In genomic region chr3:53635948-53636347, GRCm38 (mm10) we compare ENCODE assay signal across 29 mouse cellular contexts. TPM values are rescaled to one million over a fixed set of nuclear protein-coding genes. Genes with fewer than 3 reads are reported as not detected.
DNase-seq lines count a peak whose midpoint lies in the region; ATAC-seq lines count a peak whose summit lies in the region.
"Had no signal": no experiment of that assay in that cellular context is flagged by ENCODE, and none has a peak within 500 bp of the region (broad histone marks: within the 10 kb centered on the region; RNA-seq: fewer than 3 reads in every experiment).

No protein-coding gene starts in this region.

- no peaks in the 10 kb centered on the region for H3K27me3 ChIP-seq in heart, embryonic 11.5 days (ENCODE audit: control insufficient read depth, insufficient read depth, low read length)
- no peaks in the 10 kb centered on the region for H3K27me3 ChIP-seq in heart, embryonic 12.5 days (replicated peaks)
- H3K27me3 ChIP-seq in heart, embryonic 16.5 days (ENCODE audit: control insufficient read depth, insufficient read depth, low read length): no peaks in the 10 kb centered on the region
- H3K27me3 ChIP-seq: forebrain, embryonic 13.5 days; hindbrain, embryonic 15.5 days; kidney, embryonic 15.5 days; liver, embryonic 12.5 days; midbrain, embryonic 13.5 days had no signal

- peaks cover 5% of the 10 kb centered on the region; the same call in 1 of the 2 replicates for H3K4me1 ChIP-seq in heart, embryonic 11.5 days (ENCODE audit: control insufficient read depth, insufficient read depth, low read length)
- peaks cover 13% of the 10 kb centered on the region for H3K4me1 ChIP-seq in heart, embryonic 12.5 days (replicated peaks)
- H3K4me1 ChIP-seq in heart, embryonic 16.5 days (ENCODE audit: control insufficient read depth, insufficient read depth, low read length): peaks cover 14% of the 10 kb centered on the region
- H3K4me1 ChIP-seq: hindbrain, embryonic 15.5 days; liver, embryonic 12.5 days had no signal

- ATAC-seq in heart, embryonic 11.5 days (replicated peaks; ENCODE audit: insufficient number of reproducible peaks, low FRiP score, low TSS enrichment): no peak
- no peak; the same call in 1 of the 2 replicates for ATAC-seq in heart, embryonic 12.5 days (ENCODE audit: insufficient number of reproducible peaks, low FRiP score)
- ATAC-seq in heart, embryonic 16.5 days (replicated peaks; ENCODE audit: extremely low read depth, insufficient read depth, low FRiP score): peak; percentile 41
- ATAC-seq: forebrain, embryonic 13.5 days; inflammation-experienced regulatory T-cells, adult 6 months; liver, embryonic 12.5 days; liver, postnatal 0 days; midbrain, embryonic 13.5 days had no signal

- no peak overlapping the region for H3K9ac ChIP-seq in heart, embryonic 11.5 days (ENCODE audit: low read depth, low read length)
- no peak overlapping the region for H3K9ac ChIP-seq in heart, embryonic 12.5 days
- no peak overlapping the region for H3K9ac ChIP-seq in heart, embryonic 16.5 days (ENCODE audit: low read length)
- H3K9ac ChIP-seq: forebrain, embryonic 13.5 days; hindbrain, embryonic 15.5 days; kidney, embryonic 15.5 days; liver, embryonic 12.5 days; liver, postnatal 0 days; midbrain, embryonic 13.5 days had no signal

- no peaks in the 10 kb centered on the region for H3K9me3 ChIP-seq in heart, embryonic 11.5 days (replicated peaks; ENCODE audit: control insufficient read depth, low read length)
- no peaks in the 10 kb centered on the region for H3K9me3 ChIP-seq in heart, embryonic 12.5 days (replicated peaks)
- H3K9me3 ChIP-seq in heart, embryonic 16.5 days (replicated peaks; ENCODE audit: control insufficient read depth, low read length): no peaks in the 10 kb centered on the region
- H3K9me3 ChIP-seq: forebrain, embryonic 13.5 days; hindbrain, embryonic 10.5 days; hindbrain, embryonic 15.5 days; kidney, embryonic 15.5 days; liver, embryonic 12.5 days; midbrain, embryonic 13.5 days had no signal

- no peak overlapping the region for H3K27ac ChIP-seq in heart, embryonic 11.5 days (ENCODE audit: low read depth, low read length)
- H3K27ac ChIP-seq in heart, embryonic 12.5 days (ENCODE audit: poor library complexity, severe bottlenecking): peak overlapping the region; percentile 26; the same call in 1 of the 2 replicates
- peak overlapping the region; percentile 71 for H3K27ac ChIP-seq in heart, embryonic 16.5 days (ENCODE audit: low read length)
- H3K27ac ChIP-seq: forebrain, embryonic 13.5 days; hindbrain, embryonic 10.5 days; hindbrain, embryonic 15.5 days; kidney, embryonic 15.5 days; layer of hippocampus, adult 2 months; liver, embryonic 12.5 days; macrophage; midbrain, embryonic 13.5 days had no signal

- peak; percentile 74 to 75 for DNase-seq in heart, adult 18-20 months
- peak; percentile 63 for DNase-seq in heart, postnatal 4 days
- no peak for DNase-seq in retina, postnatal 1 day
- DNase-seq in cerebellum, adult 11 months: no peak
- DNase-seq in frontal cortex, postnatal 25 days (ENCODE audit: low spot score in 2 of 2): no peak
- DNase-seq: adrenal gland, postnatal 25 days; cerebellum, adult 2 months; cerebellum, postnatal 36 days; gastrocnemius, postnatal 36 days; kidney, adult 11 months; kidney, postnatal 25 days; left cerebral cortex, postnatal 4 days; liver, postnatal 0 days; right cerebral cortex, adult 18-20 months; thymus, adult 2 months; thymus, postnatal 4 days had no signal

- H3K4me3 ChIP-seq in heart, embryonic 11.5 days (ENCODE audit: low read depth, low read length): no peak overlapping the region
- H3K4me3 ChIP-seq in heart, embryonic 12.5 days: no peak overlapping the region
- no peak overlapping the region for H3K4me3 ChIP-seq in heart, embryonic 16.5 days (ENCODE audit: low read length)
- H3K4me3 ChIP-seq: forebrain, embryonic 13.5 days; hindbrain, embryonic 10.5 days; hindbrain, embryonic 15.5 days; kidney, embryonic 15.5 days; layer of hippocampus, adult 2 months; liver, embryonic 12.5 days; midbrain, embryonic 13.5 days had no signal

- 52% methylated on average over 3 of the region's 3 CpGs for WGBS in heart, embryonic 11.5 days (ENCODE audit: insufficient replicate concordance)
- 35% methylated on average over 3 of the region's 3 CpGs for WGBS in heart, embryonic 12.5 days
- WGBS in heart, embryonic 16.5 days: 37% methylated on average over 3 of the region's 3 CpGs

- H3K4me2 ChIP-seq in heart, embryonic 11.5 days: no peak overlapping the region
- no peak overlapping the region for H3K4me2 ChIP-seq in heart, embryonic 12.5 days
- no peak overlapping the region; the same call in 1 of the 2 replicates for H3K4me2 ChIP-seq in heart, embryonic 16.5 days (ENCODE audit: low read depth, low read length)
- H3K4me2 ChIP-seq: forebrain, embryonic 13.5 days; hindbrain, embryonic 15.5 days; kidney, embryonic 15.5 days; liver, embryonic 12.5 days; midbrain, embryonic 13.5 days had no signal

- no peaks in the 10 kb centered on the region for H3K36me3 ChIP-seq in heart, embryonic 11.5 days (ENCODE audit: control insufficient read depth, insufficient read depth, low read length)
- H3K36me3 ChIP-seq in heart, embryonic 12.5 days: no peaks in the 10 kb centered on the region
- no peaks in the 10 kb centered on the region for H3K36me3 ChIP-seq in heart, embryonic 16.5 days (ENCODE audit: control insufficient read depth, insufficient read depth)
- H3K36me3 ChIP-seq: hindbrain, embryonic 10.5 days; hindbrain, embryonic 15.5 days; kidney, embryonic 15.5 days; liver, embryonic 12.5 days; midbrain, embryonic 13.5 days had no signal

RNA-seq across cellular contexts. Expression of gene Frem2, which starts 21.2 kb away (rescaled TPM):
- total RNA-seq in heart, adult 18-20 months (2021): 1 to 10 TPM; 1.5 to 1.6 TPM
- 4.8 TPM in 2 replicates for polyA plus RNA-seq in heart, embryonic 11.5 days (2014; fragmentation: Nextera tagmentation; extraction: Ambion mirVana)
- polyA plus RNA-seq in heart, embryonic 12.5 days (2016; fragmentation: Nextera tagmentation; extraction: Ambion mirVana): 7.0 and 7.9 TPM in 2 replicates
- 2.4 and 3.2 TPM in 2 replicates for polyA plus RNA-seq in heart, embryonic 16.5 days (2015; fragmentation: Nextera tagmentation; extraction: Ambion mirVana)
- 10 to 100 TPM; 20.2 to 20.7 TPM for total RNA-seq in heart, postnatal 4 days (2021)
- total RNA-seq: megakaryocyte-erythroid progenitor cell, adult 5-6 weeks had no signal
- polyA plus RNA-seq: inflammation-experienced regulatory T-cells, adult 6 months; macrophage had no signal

Comparison
In these comparisons a context has a peak if more than half of its experiments do, and no peak if none do; other contexts are left out.
1. DNase-seq: peak in heart, adult 18-20 months (2 of 2) and heart, postnatal 4 days (single experiment); none in retina, postnatal 1 day (single experiment), cerebellum, adult 11 months (single experiment) and frontal cortex, postnatal 25 days (0 of 2).